Mouse (Mus musculus) intestine, embryonic 16.5 days (tissue): ENCODE measurements around the gene Bcl2l12. TPM values are rescaled to one million over a fixed set of nuclear protein-coding genes. Genes with fewer than 3 reads are reported as not detected.
A peak's percentile ranks its signal among the peaks of the same experiment; 100 is the strongest.

ENCODE experiments used
- ATAC-seq: fragments of 200-750 bp; cut with Nextera tagmentation; 2 replicates; pipeline ENCODE4 v1.8.0; 2017; ENCODE audit warnings: moderate TSS enrichment, moderate library complexity
- H3K27ac ChIP-seq: fragments of 300-500 bp; sonication (generic); 2 replicates; pipeline ENCODE4 v1.5.1; 2014; ENCODE audit warnings: mild to moderate bottlenecking, low read length
- H3K27me3 ChIP-seq: fragments of 300-500 bp; sonication (generic); replicated peaks from 2 replicates; pipeline ENCODE4 v1.6.1; 2014; ENCODE audit warnings: low read length, control low read depth, mixed read lengths; ENCODE audit not compliant: control insufficient read depth, insufficient read depth
- H3K36me3 ChIP-seq: fragments of 300-500 bp; sonication (generic); 2 replicates; pipeline ENCODE4 v1.6.1; 2014; ENCODE audit warnings: low read length, control low read depth; ENCODE audit not compliant: control insufficient read depth, insufficient read depth
- H3K4me1 ChIP-seq: fragments of 300-500 bp; sonication (generic); 2 replicates; pipeline ENCODE4 v1.6.1; 2014; ENCODE audit warnings: low read length, control low read depth, mixed read lengths; ENCODE audit not compliant: control insufficient read depth, insufficient read depth
- H3K4me2 ChIP-seq: fragments of 300-500 bp; sonication (generic); 2 replicates; pipeline ENCODE4 v1.6.1; 2014; ENCODE audit warnings: low read depth, low read length, control low read depth
- H3K4me3 ChIP-seq: fragments of 300-500 bp; sonication (generic); 2 replicates; pipeline ENCODE4 v1.5.1; 2014; ENCODE audit warnings: mild to moderate bottlenecking, low read length
- H3K9ac ChIP-seq: fragments of 300-500 bp; sonication (generic); 2 replicates; pipeline ENCODE4 v1.6.1; 2014; ENCODE audit warnings: low read depth, low read length
- H3K9me3 ChIP-seq: fragments of 300-500 bp; sonication (generic); 2 replicates; pipeline ENCODE4 v1.6.1; 2016; ENCODE audit warnings: low read length, control low read depth; ENCODE audit not compliant: control insufficient read depth
- WGBS: fragments of 180-500 bp; shearing (Covaris S2); extraction: QIAGEN DNeasy Blood & Tissue Kit; methylation state at CpG from one replicate; pipeline ENCODE4 v1.1.7; 2014; 5-methylcytosine and 5-hydroxymethylcytosine counted together
- polyA plus RNA-seq: library from polyadenylated mRNA; unstranded; fragments of >200 nt; fragmentation: Nextera tagmentation; extraction: Ambion mirVana; gene quantifications from 2 replicates; pipeline ENCODE4 v1.2.1, GENCODE M21; 2015

Bcl2l12 gene
- polyA plus RNA-seq, 1 experiment from 2014 or later, result 36.9 TPM

GRCm38 (mm10) chr7:44973415-44974130, 24.9 kb downstream of the Bcl2l12 start:
- ATAC-seq, result no peak
- no peaks in the 10 kb centered on the region for H3K27me3 ChIP-seq
- H3K4me2 ChIP-seq, result peak overlapping the region; percentile 66
- peak overlapping the region; percentile 8 for H3K27ac ChIP-seq
- peak overlapping the region; percentile 54 for H3K9ac ChIP-seq
- no peaks in the 10 kb centered on the region for H3K9me3 ChIP-seq
- H3K4me1 ChIP-seq, result peaks cover 22% of the 10 kb centered on the region
- peak overlapping the region; percentile 52 for H3K4me3 ChIP-seq
- WGBS, result 44% methylated on average over 14 of the region's 14 CpGs
- peaks cover 17% of the 10 kb centered on the region for H3K36me3 ChIP-seq

- Histone ChIP-seq H3K9me3 (no peaks in the 10 kb centered on the region), H3K36me3 (peaks cover 4% of the 10 kb centered on the region; the same call in 1 of the 2 replicates), H3K4me1 (peaks cover 22% of the 10 kb centered on the region), H3K4me3 (peak overlapping the region; percentile 64), H3K9ac (peak overlapping the region; percentile 75; the same call in 1 of the 2 replicates), H3K27ac (peak overlapping the region; percentile 87; the same call in 1 of the 2 replicates), H3K4me2 (peak overlapping the region; percentile 95), H3K27me3 (no peaks in the 10 kb centered on the region)
- no peak for ATAC-seq
- WGBS, result 59% methylated on average over 7 of the region's 7 CpGs
Measured at GRCm38 (mm10) chr7:44971142-44971541, 27.4 kb downstream of the Bcl2l12 start.

DNA sequence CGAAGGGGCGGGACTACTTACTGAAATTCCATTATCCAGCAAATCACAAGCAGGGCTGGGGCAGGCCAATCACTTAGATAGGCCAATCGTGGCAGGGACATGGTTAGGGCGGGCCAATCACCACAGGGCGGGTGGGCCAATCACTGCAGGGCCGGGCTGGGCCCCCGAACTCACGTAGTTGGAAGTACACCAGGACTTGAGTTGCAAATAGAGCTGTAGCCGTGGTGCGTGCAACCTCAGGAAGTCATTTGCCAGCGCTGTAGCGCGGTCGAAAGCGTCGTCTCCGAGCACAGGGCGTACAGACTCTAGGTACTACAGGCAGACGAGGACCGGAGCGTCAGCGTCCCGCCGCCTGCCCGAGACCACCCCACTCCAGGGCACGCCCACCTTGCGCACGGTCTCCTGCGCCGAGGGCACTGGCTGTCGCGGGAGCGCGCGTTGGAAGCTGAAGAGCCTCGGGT, 28.3 kb downstream of the Bcl2l12 start:
- H3K9ac ChIP-seq, result peak overlapping the region; percentile 75
- H3K36me3 ChIP-seq, result no peaks in the 10 kb centered on the region
- 0% methylated on average over 36 of the region's 36 CpGs for WGBS
- H3K9me3 ChIP-seq, result no peaks in the 10 kb centered on the region
- no peaks in the 10 kb centered on the region for H3K27me3 ChIP-seq
- ATAC-seq, result peak; percentile 97
- H3K4me3 ChIP-seq, result peak overlapping the region; percentile 64
- peaks cover 22% of the 10 kb centered on the region for H3K4me1 ChIP-seq
- H3K4me2 ChIP-seq, result peak overlapping the region; percentile 95
- peak overlapping the region; percentile 87 for H3K27ac ChIP-seq

- H3K4me2 ChIP-seq, result no peak overlapping the region
- no peak overlapping the region for H3K4me3 ChIP-seq
- H3K4me1 ChIP-seq, result peaks cover 9% of the 10 kb centered on the region
- no peak overlapping the region for H3K9ac ChIP-seq
- ATAC-seq, result no peak
- no peaks in the 10 kb centered on the region for H3K36me3 ChIP-seq
- H3K9me3 ChIP-seq, result no peaks in the 10 kb centered on the region
- no peak overlapping the region for H3K27ac ChIP-seq
- 60% methylated on average over 15 of the region's 15 CpGs for WGBS
- no peaks in the 10 kb centered on the region for H3K27me3 ChIP-seq
Measured at GRCm38 (mm10) chr7:44966638-44967037, 31.9 kb downstream of the Bcl2l12 start.

- no peak for ATAC-seq
- no peaks in the 10 kb centered on the region for H3K27me3 ChIP-seq
- 77% methylated on average over 7 of the region's 7 CpGs for WGBS
- H3K9ac ChIP-seq, result no peak overlapping the region
- H3K4me2 ChIP-seq, result no peak overlapping the region
- H3K4me1 ChIP-seq, result peaks cover 3% of the 10 kb centered on the region
- H3K9me3 ChIP-seq, result no peaks in the 10 kb centered on the region
- H3K4me3 ChIP-seq, result no peak overlapping the region
- no peak overlapping the region for H3K27ac ChIP-seq
- no peaks in the 10 kb centered on the region for H3K36me3 ChIP-seq
Measured at GRCm38 (mm10) chr7:44965975-44966374, 32.5 kb downstream of the Bcl2l12 start.

- Histone ChIP-seq H3K4me2 (no peak overlapping the region), H3K36me3 (no peaks in the 10 kb centered on the region), H3K4me1 (no peaks in the 10 kb centered on the region), H3K27me3 (no peaks in the 10 kb centered on the region), H3K4me3 (no peak overlapping the region), H3K9me3 (no peaks in the 10 kb centered on the region), H3K9ac (no peak overlapping the region), H3K27ac (no peak overlapping the region)
- ATAC-seq, result no peak
- WGBS, result 94% methylated on average over 13 of the region's 13 CpGs
Measured at GRCm38 (mm10) chr7:44964990-44965389, 33.5 kb downstream of the Bcl2l12 start.

- Histone ChIP-seq H3K36me3 (no peaks in the 10 kb centered on the region), H3K27ac (no peak overlapping the region), H3K4me2 (no peak overlapping the region), H3K9ac (no peak overlapping the region), H3K4me1 (no peaks in the 10 kb centered on the region), H3K27me3 (no peaks in the 10 kb centered on the region), H3K4me3 (no peak overlapping the region), H3K9me3 (no peaks in the 10 kb centered on the region)
- ATAC-seq, result no peak
- WGBS, result 89% methylated on average over 5 of the region's 5 CpGs
Measured at GRCm38 (mm10) chr7:44962831-44963230, 35.7 kb downstream of the Bcl2l12 start.

DNA sequence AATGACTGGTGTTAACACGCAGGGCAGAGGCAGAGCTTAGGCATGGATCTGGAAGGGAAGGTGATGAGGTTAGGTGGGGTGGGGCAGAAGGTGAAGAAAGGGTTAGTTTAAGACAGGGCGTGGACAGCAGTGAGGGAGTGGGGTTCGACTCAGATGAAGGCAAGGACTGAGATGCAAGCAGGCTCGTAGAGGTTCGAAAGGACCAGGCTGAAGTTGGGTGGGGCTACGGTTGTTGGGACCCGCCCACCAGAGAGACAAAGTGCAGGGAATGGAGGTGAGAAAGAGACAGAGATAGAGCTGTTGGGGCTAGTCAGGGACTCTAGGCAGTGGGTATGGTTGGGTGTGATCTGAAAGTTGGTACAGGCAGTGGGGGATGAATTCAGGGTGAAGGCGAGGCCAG, 36.2 kb downstream of the Bcl2l12 start:
- H3K4me3 ChIP-seq, result no peak overlapping the region
- H3K36me3 ChIP-seq, result no peaks in the 10 kb centered on the region
- H3K9ac ChIP-seq, result no peak overlapping the region
- H3K27ac ChIP-seq, result no peak overlapping the region
- no peaks in the 10 kb centered on the region for H3K9me3 ChIP-seq
- no peak overlapping the region for H3K4me2 ChIP-seq
- H3K27me3 ChIP-seq, result no peaks in the 10 kb centered on the region
- no peaks in the 10 kb centered on the region for H3K4me1 ChIP-seq
- ATAC-seq, result no peak
- WGBS, result 60% methylated on average over 8 of the region's 8 CpGs

GRCm38 (mm10) chr7:44960512-44960910, 38.0 kb downstream of the Bcl2l12 start:
- no peak overlapping the region for H3K27ac ChIP-seq
- H3K9me3 ChIP-seq, result no peaks in the 10 kb centered on the region
- WGBS, result 86% methylated on average over 13 of the region's 13 CpGs
- no peak overlapping the region for H3K9ac ChIP-seq
- H3K27me3 ChIP-seq, result no peaks in the 10 kb centered on the region
- no peak for ATAC-seq
- no peak overlapping the region for H3K4me2 ChIP-seq
- no peak overlapping the region for H3K4me3 ChIP-seq
- no peaks in the 10 kb centered on the region for H3K4me1 ChIP-seq
- H3K36me3 ChIP-seq, result no peaks in the 10 kb centered on the region
